Mouse (Mus musculus) stomach, postnatal 0 days (tissue): Measurements from ENCODE around the gene Arrdc5.

ENCODE experiments used
- CTCF ChIP-seq: IDR thresholded peaks from 2 replicates; pipeline ENCODE4 v1.5.1; 2016; ENCODE audit warnings: antibody characterized with exemption, low read depth, mild to moderate bottlenecking, moderate library complexity
- EP300 ChIP-seq: optimal IDR thresholded peaks from 2 replicates; pipeline ENCODE3; 2016; ENCODE audit warnings: antibody characterized with exemption

DNA sequence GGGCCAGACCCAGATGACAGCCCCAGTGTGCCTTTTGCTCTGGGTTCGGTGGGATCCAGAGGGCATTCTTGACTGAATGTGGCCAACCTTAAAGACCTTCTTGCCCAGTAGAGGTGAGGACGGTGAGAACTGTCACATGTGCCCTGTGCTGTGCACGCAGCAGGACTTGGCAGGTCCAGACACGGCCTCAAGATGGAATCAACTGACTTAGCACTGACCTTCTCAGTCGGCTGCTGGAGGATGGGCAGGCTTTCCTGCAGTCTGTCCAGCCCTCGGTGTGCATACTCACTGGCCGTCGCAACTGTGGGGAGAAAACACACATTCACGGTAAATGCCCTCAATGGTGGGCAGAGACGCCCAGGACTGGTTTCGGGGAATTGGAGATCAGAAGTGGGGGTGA is 14.1 kb downstream of the Arrdc5 start:
- TF ChIP-seq CTCF (no peak), EP300 (no peak)
